Mouse (Mus musculus): ENCODE data around the gene Pls1.

The Pls1 gene

GRCm38 (mm10) chr9:95844825-95845460 lies at the start of gene Pls1:
Pls1 (minus strand) TSS chr9:95845311.
- peak; percentile 81 to 83 for DNase-seq

GRCm38 (mm10) chr9:95882751-95883150 lies 37.6 kb upstream of the Pls1 start:
- no peak for DNase-seq

- DNase-seq: no peak
Measured at GRCm38 (mm10) chr9:95878246-95878645, 33.1 kb upstream of the Pls1 start.

GRCm38 (mm10) chr9:95858027-95858570 lies 13.0 kb upstream of the Pls1 start:
- peak in 1 of 2 experiments; percentile 39 for DNase-seq

- DNase-seq: peak; percentile 96 to 97
Measured at GRCm38 (mm10) chr9:95857414-95858026, 12.4 kb upstream of the Pls1 start, which contains the start of gene Atr. Atr (plus strand) TSS chr9:95857597.

GRCm38 (mm10) chr9:95856004-95856403 lies 10.9 kb upstream of the Pls1 start:
- no peak for DNase-seq

GRCm38 (mm10) chr9:95854891-95855290 lies 9.8 kb upstream of the Pls1 start:
- no peak for DNase-seq

GRCm38 (mm10) chr9:95852896-95853295 lies 7.8 kb upstream of the Pls1 start:
- peak; percentile 40 to 58 for DNase-seq

GRCm38 (mm10) chr9:95851671-95852070 lies 6.6 kb upstream of the Pls1 start:
- no peak for DNase-seq

GRCm38 (mm10) chr9:95845711-95846110 lies 600 bp upstream of the Pls1 start:
- no peak for DNase-seq

- DNase-seq: no peak
Measured at GRCm38 (mm10) chr9:95839424-95839823, 5.7 kb downstream of the Pls1 start.

GRCm38 (mm10) chr9:95835741-95836140 lies 9.4 kb downstream of the Pls1 start:
- no peak for DNase-seq

GRCm38 (mm10) chr9:95834799-95835198 lies 10.3 kb downstream of the Pls1 start:
- no peak for DNase-seq

- DNase-seq: no peak
Measured at GRCm38 (mm10) chr9:95832758-95833157, 12.4 kb downstream of the Pls1 start.

- no peak for DNase-seq
Measured at GRCm38 (mm10) chr9:95827565-95827964, 17.5 kb downstream of the Pls1 start.

GRCm38 (mm10) chr9:95822531-95822930 lies 22.6 kb downstream of the Pls1 start:
- no peak for DNase-seq

GRCm38 (mm10) chr9:95815706-95816105 lies 29.4 kb downstream of the Pls1 start:
- no peak for DNase-seq

- DNase-seq: no peak
Measured at GRCm38 (mm10) chr9:95815015-95815673, 30.0 kb downstream of the Pls1 start.

GRCm38 (mm10) chr9:95813721-95814531 lies 31.2 kb downstream of the Pls1 start:
- no peak for DNase-seq

GRCm38 (mm10) chr9:95811817-95812216 lies 33.3 kb downstream of the Pls1 start:
- no peak for DNase-seq

GRCm38 (mm10) chr9:95809596-95809995 lies 35.5 kb downstream of the Pls1 start:
- no peak for DNase-seq

- no peak for DNase-seq
Measured at GRCm38 (mm10) chr9:95805449-95805848, 39.7 kb downstream of the Pls1 start.

- DNase-seq: no peak
Measured at GRCm38 (mm10) chr9:95803783-95804182, 41.3 kb downstream of the Pls1 start.

Data from thymus, postnatal 36 days (tissue).